Mouse (Mus musculus) megakaryocyte progenitor cell, adult 5-6 weeks (primary cell): ENCODE measurements around the gene 1700015G11Rik. TPM values are rescaled to one million over a fixed set of nuclear protein-coding genes. Genes with fewer than 3 reads are reported as not detected.

ENCODE experiments used
- ATAC-seq: replicated peaks from 2 replicates; pipeline ENCODE4 v1.8.0; 2016; ENCODE audit warnings: mild to moderate bottlenecking, moderate TSS enrichment, inconsistent platforms; ENCODE audit not compliant: poor library complexity
- total RNA-seq, 2 experiments: library from RNA; stranded (forward) in 1 of 2; stranded (reverse) in 1 of 2; fragments of 157-497, 149-512 nt in 1 of 2; fragments of 200-1000 nt in 1 of 2; gene quantifications; 2 replicates each; pipeline versions ENCODE4 v1.2.3 to v1.2.4; 2015 to 2017

1700015G11Rik gene
- total RNA-seq (2015) (not detected in 2 replicates), total RNA-seq (2017) (not detected in 2 replicates)

- ATAC-seq: no peak
Observed at GRCm38 (mm10) chr7:52015628-52016027, at the start of gene 1700015G11Rik. TSS of gene 1700015G11Rik (minus strand) at chr7:52015728.

GRCm38 (mm10) chr7:52056954-52057353 is 41.4 kb upstream of the 1700015G11Rik start:
- ATAC-seq: no peak

- no peak for ATAC-seq
Observed at GRCm38 (mm10) chr7:52056274-52056673, 40.7 kb upstream of the 1700015G11Rik start.

- ATAC-seq: no peak
Observed at GRCm38 (mm10) chr7:52055831-52056230, 40.3 kb upstream of the 1700015G11Rik start.

GRCm38 (mm10) chr7:52037600-52038582 is 22.4 kb upstream of the 1700015G11Rik start:
- ATAC-seq: peak; percentile 73

GRCm38 (mm10) chr7:52024050-52024626 is 8.6 kb upstream of the 1700015G11Rik start:
- ATAC-seq: no peak

GRCm38 (mm10) chr7:52022039-52022438 is 6.5 kb upstream of the 1700015G11Rik start:
- peak; percentile 78 for ATAC-seq

GRCm38 (mm10) chr7:52015180-52015579 is 348 bp downstream of the 1700015G11Rik start:
- ATAC-seq: 0 out of 2 replicates have a peak, but pooled peaks have one; percentile 50

GRCm38 (mm10) chr7:52013457-52013856 is 2.1 kb downstream of the 1700015G11Rik start:
- ATAC-seq: no peak

- no peak for ATAC-seq
Observed at GRCm38 (mm10) chr7:52007138-52007537, 8.4 kb downstream of the 1700015G11Rik start.

- no peak for ATAC-seq
Observed at GRCm38 (mm10) chr7:52006296-52006630, 9.3 kb downstream of the 1700015G11Rik start.

- peak; percentile 86 for ATAC-seq
Observed at GRCm38 (mm10) chr7:52005511-52006295, 9.8 kb downstream of the 1700015G11Rik start, which contains the start of gene Svip. TSS of gene Svip (minus strand) at chr7:52006018.

GRCm38 (mm10) chr7:51991020-51991419 is 24.5 kb downstream of the 1700015G11Rik start:
- peak; percentile 77 for ATAC-seq

- peak; percentile 82 for ATAC-seq
Observed at GRCm38 (mm10) chr7:51986909-51987308, 28.6 kb downstream of the 1700015G11Rik start.

GRCm38 (mm10) chr7:51985763-51986162 is 29.8 kb downstream of the 1700015G11Rik start:
- no peak for ATAC-seq

- peak; percentile 56 for ATAC-seq
Observed at GRCm38 (mm10) chr7:51982303-51982702, 33.2 kb downstream of the 1700015G11Rik start.

- ATAC-seq: peak; percentile 77
Observed at GRCm38 (mm10) chr7:51979271-51979670, 36.3 kb downstream of the 1700015G11Rik start.

GRCm38 (mm10) chr7:51975181-51975580 is 40.3 kb downstream of the 1700015G11Rik start:
- ATAC-seq: peak; percentile 46

- no peak for ATAC-seq
Observed at GRCm38 (mm10) chr7:51973526-51973925, 42.0 kb downstream of the 1700015G11Rik start.

GRCm38 (mm10) chr7:51973091-51973490 is 42.4 kb downstream of the 1700015G11Rik start:
- no peak for ATAC-seq

GRCm38 (mm10) chr7:51972252-51972855 is 43.2 kb downstream of the 1700015G11Rik start:
- ATAC-seq: peak; percentile 87
